Mouse (Mus musculus): ENCODE results near the gene Ebf1.

DNA sequence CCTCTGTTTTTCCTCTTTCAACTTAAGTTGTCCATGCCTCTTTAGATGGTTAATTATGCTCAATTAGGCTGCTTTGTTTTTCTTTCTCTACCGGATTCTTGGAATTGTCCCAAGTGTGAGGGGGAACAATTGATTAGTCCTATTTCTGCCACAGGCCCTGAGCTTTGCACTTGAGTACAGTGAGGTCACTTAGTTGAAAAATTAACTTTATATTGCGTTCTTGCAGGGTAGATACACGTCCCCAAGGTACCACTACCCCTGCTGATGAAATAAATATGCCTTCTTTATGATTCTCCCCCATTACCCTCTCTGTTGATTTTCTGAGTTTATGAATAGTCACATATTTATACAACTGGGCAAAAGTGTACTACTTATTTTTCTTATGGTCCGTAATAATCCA, 351.9 kb downstream of the Ebf1 start:
- no peak for TF ChIP-seq GATA1 (IDR thresholded peaks at IDR 0.05; ENCODE audit: low read length)
- no peak for TF ChIP-seq TAL1 (IDR thresholded peaks at IDR 0.05; ENCODE audit: low read length)

All from erythroblast, embryonic 14.5 days (primary cell).